Mouse (Mus musculus) liver, adult 2 months (tissue): ENCODE data around the gene Lrig3.

ENCODE experiments used
- CTCF ChIP-seq: fragments of 200-500 bp; IDR thresholded peaks from 2 replicates; pipeline ENCODE4 v1.5.1; 2011; ENCODE audit warnings: low read depth, low read length, control low read depth
- POLR2A ChIP-seq: fragments of 200-500 bp; IDR thresholded peaks from 2 replicates; pipeline ENCODE4 v1.6.1; 2011; ENCODE audit warnings: low read length, control low read depth; ENCODE audit not compliant: insufficient read depth; ENCODE audit errors: extremely low read depth

GRCm38 (mm10) chr10:126002081-126002755, 36.2 kb downstream of the Lrig3 start:
- TF ChIP-seq CTCF (no peak), POLR2A (no peak)
